Mouse (Mus musculus): ENCODE results near the gene Sec13. TPM values are rescaled to one million over a fixed set of nuclear protein-coding genes. Genes with fewer than 3 reads are reported as not detected.

Gene Sec13
- polyA plus RNA-seq, 1 experiment from 2014 or later: 284 TPM

GRCm38 (mm10) chr6:113679993-113680566 lies 60.5 kb downstream of the Sec13 start:
- no peaks in the 10 kb centered on the region for H3K36me3 ChIP-seq
- H3K4me1 ChIP-seq: peaks cover 7% of the 10 kb centered on the region; the same call in 1 of the 2 replicates
- H3K4me3 ChIP-seq: no peak overlapping the region
- H3K9me3 ChIP-seq (replicated peaks): no peaks in the 10 kb centered on the region
- H3K27me3 ChIP-seq (ENCODE audit: low read depth, poor library complexity, severe bottlenecking): no peaks in the 10 kb centered on the region
- no peak for DNase-seq (ENCODE audit: low spot score)
- H3K27ac ChIP-seq (replicated peaks): no peak overlapping the region
- 85% methylated on average over 9 of the region's 9 CpGs for WGBS

GRCm38 (mm10) chr6:113678246-113679012 lies 62.1 kb downstream of the Sec13 start:
- Histone ChIP-seq H3K27me3 (ENCODE audit: low read depth, poor library complexity, severe bottlenecking) (no peaks in the 10 kb centered on the region), H3K4me1 (peaks cover 7% of the 10 kb centered on the region; the same call in 1 of the 2 replicates), H3K36me3 (no peaks in the 10 kb centered on the region), H3K9me3 (replicated peaks) (no peaks in the 10 kb centered on the region), H3K4me3 (no peak overlapping the region), H3K27ac (replicated peaks) (no peak overlapping the region)
- no peak for DNase-seq (ENCODE audit: low spot score)
- WGBS: 81% methylated on average over 14 of the region's 14 CpGs

Small RNA genes within 50 kb of the gene (microRNA-seq; reads per million reads assigned to microRNA genes)
- 0.90 reads per million for gene Mir7042

Other genes with a start within 250 kb of the Sec13 start
- gene Prrt3, start 238.8 kb downstream of the Sec13 start, polyA plus RNA-seq (2016; fragmentation: Nextera tagmentation; extraction: Ambion mirVana): 2.0 and 2.3 TPM in 2 replicates
- 82.0 and 83.4 TPM in 2 replicates for gene Emc3, start 209.1 kb downstream of the Sec13 start, polyA plus RNA-seq (2016; fragmentation: Nextera tagmentation; extraction: Ambion mirVana)
- 18.1 and 18.2 TPM in 2 replicates for gene Fancd2, start 209.1 kb downstream of the Sec13 start, polyA plus RNA-seq (2016; fragmentation: Nextera tagmentation; extraction: Ambion mirVana)
- gene Fancd2os, start 140.0 kb downstream of the Sec13 start, polyA plus RNA-seq (2016; fragmentation: Nextera tagmentation; extraction: Ambion mirVana): 0.17 and 0.52 TPM in 2 replicates
- gene Brk1, start 136.0 kb downstream of the Sec13 start, polyA plus RNA-seq (2016; fragmentation: Nextera tagmentation; extraction: Ambion mirVana): 210 and 217 TPM in 2 replicates
- 44.4 and 45.5 TPM in 2 replicates for gene Vhl, start 116.8 kb downstream of the Sec13 start, polyA plus RNA-seq (2016; fragmentation: Nextera tagmentation; extraction: Ambion mirVana)
- gene Irak2, start 102.3 kb downstream of the Sec13 start, polyA plus RNA-seq (2016; fragmentation: Nextera tagmentation; extraction: Ambion mirVana): 2.6 and 3.0 TPM in 2 replicates
- gene Tatdn2, start 43.7 kb downstream of the Sec13 start, polyA plus RNA-seq (2016; fragmentation: Nextera tagmentation; extraction: Ambion mirVana): 0.54 and 0.76 TPM in 2 replicates
- gene Ghrl, start 20.9 kb downstream of the Sec13 start, polyA plus RNA-seq (2016; fragmentation: Nextera tagmentation; extraction: Ambion mirVana): not detected in 2 replicates

All from midbrain, embryonic 10.5 days (tissue).